Mouse (Mus musculus) lung, embryonic 15.5 days (tissue): Measurements from ENCODE around the gene Sema4f. TPM values are rescaled to one million over a fixed set of nuclear protein-coding genes. Genes with fewer than 3 reads are reported as not detected.

ENCODE experiments used
- ATAC-seq: fragments of 200-750 bp; cut with Nextera tagmentation; 2 replicates; pipeline ENCODE4 v1.8.0; 2017; ENCODE audit warnings: moderate number of reproducible peaks, borderline replicate concordance; ENCODE audit not compliant: low FRiP score, low TSS enrichment; ENCODE audit errors: extremely low read depth
- H3K27ac ChIP-seq: fragments of 300-500 bp; sonication (generic); 2 replicates; pipeline ENCODE4 v1.5.1; 2015; ENCODE audit warnings: moderate library complexity, mild to moderate bottlenecking, inconsistent platforms
- H3K27me3 ChIP-seq: fragments of 300-500 bp; sonication (generic); 2 replicates; pipeline ENCODE4 v1.6.1; 2015; ENCODE audit warnings: inconsistent platforms
- H3K36me3 ChIP-seq: fragments of 300-500 bp; sonication (generic); 2 replicates; pipeline ENCODE4 v1.6.1; 2015; ENCODE audit warnings: inconsistent platforms
- H3K4me1 ChIP-seq: fragments of 300-500 bp; sonication (generic); 2 replicates; pipeline ENCODE4 v1.6.1; 2015; ENCODE audit warnings: inconsistent platforms
- H3K4me2 ChIP-seq: fragments of 300-500 bp; sonication (generic); 2 replicates; pipeline ENCODE4 v1.6.1; 2015; ENCODE audit warnings: inconsistent platforms, mild to moderate bottlenecking, moderate library complexity
- H3K4me3 ChIP-seq: fragments of 300-500 bp; sonication (generic); 2 replicates; pipeline ENCODE4 v1.5.1; 2015; ENCODE audit warnings: mild to moderate bottlenecking, inconsistent platforms
- H3K9ac ChIP-seq: fragments of 300-500 bp; sonication (generic); 2 replicates; pipeline ENCODE4 v1.6.1; 2015; ENCODE audit warnings: inconsistent platforms
- H3K9me3 ChIP-seq: fragments of 300-500 bp; sonication (generic); 2 replicates; pipeline ENCODE4 v1.6.1; 2016; ENCODE audit warnings: inconsistent platforms
- WGBS: fragments of 180-500 bp; shearing (Covaris S2); methylation state at CpG from one replicate; pipeline ENCODE4 v1.1.7; 2015; 5-methylcytosine and 5-hydroxymethylcytosine counted together
- polyA plus RNA-seq: library from polyadenylated mRNA; unstranded; fragments of >200 nt; fragmentation: Nextera tagmentation; extraction: Ambion mirVana; gene quantifications from 2 replicates; pipeline ENCODE4 v1.2.1, GENCODE M21; 2015

Gene Sema4f
- polyA plus RNA-seq, 1 experiment from 2014 or later: 14.0 TPM

DNA sequence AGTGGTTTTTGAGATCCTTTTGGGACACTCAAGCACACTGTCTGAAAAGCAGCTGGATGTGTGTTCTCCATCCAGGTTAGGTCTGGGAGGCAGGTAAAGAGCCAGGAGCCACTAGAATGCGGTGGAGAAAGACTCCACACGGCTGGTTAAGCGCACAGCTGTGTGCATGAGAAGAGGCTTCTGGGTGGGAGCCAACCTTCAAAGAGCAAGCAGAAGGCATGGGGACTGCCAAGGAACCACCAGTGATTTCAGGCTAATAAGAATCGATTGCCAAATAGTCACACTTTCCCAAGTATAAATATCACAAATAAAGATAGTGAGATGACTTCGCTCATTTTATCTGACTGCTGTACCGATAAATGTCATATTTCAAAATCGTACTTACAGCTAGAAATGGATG is 13.0 kb downstream of the Sema4f start:
- WGBS: 63% methylated on average over 7 of the region's 7 CpGs
- Histone ChIP-seq H3K9me3 (no peaks in the 10 kb centered on the region), H3K4me2 (no peak overlapping the region), H3K27ac (no peak overlapping the region), H3K4me1 (no peaks in the 10 kb centered on the region), H3K4me3 (no peak overlapping the region), H3K9ac (no peak overlapping the region), H3K27me3 (no peaks in the 10 kb centered on the region), H3K36me3 (no peaks in the 10 kb centered on the region)
- no peak for ATAC-seq

GRCm38 (mm10) chr6:82926106-82926505 is 13.5 kb downstream of the Sema4f start:
- no peak overlapping the region for H3K4me2 ChIP-seq
- no peak overlapping the region for H3K27ac ChIP-seq
- no peak overlapping the region for H3K9ac ChIP-seq
- H3K4me1 ChIP-seq: no peaks in the 10 kb centered on the region
- no peaks in the 10 kb centered on the region for H3K27me3 ChIP-seq
- H3K9me3 ChIP-seq: no peaks in the 10 kb centered on the region
- 67% methylated on average over 10 of the region's 10 CpGs for WGBS
- H3K36me3 ChIP-seq: no peaks in the 10 kb centered on the region
- no peak; the same call in 1 of the 2 replicates for ATAC-seq
- H3K4me3 ChIP-seq: no peak overlapping the region

DNA sequence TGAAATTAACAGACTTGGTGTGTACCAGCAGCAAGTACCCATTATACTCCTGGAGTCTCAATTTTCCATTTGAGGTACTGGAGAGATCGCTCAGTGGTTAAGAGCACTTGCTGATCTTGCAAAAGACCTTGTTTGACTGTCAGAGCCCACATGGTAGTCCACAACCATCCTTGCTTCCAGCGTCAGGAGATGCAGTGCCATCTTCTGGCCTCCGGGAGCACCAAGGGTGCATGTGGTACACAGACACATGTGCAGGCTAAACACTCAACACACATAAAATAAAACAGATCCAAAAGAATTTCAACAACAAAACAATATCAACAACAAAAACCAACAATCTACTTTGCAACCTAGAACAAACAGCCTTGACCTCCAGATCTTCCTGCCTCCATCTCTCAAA is 14.6 kb downstream of the Sema4f start:
- Histone ChIP-seq H3K4me1 (no peaks in the 10 kb centered on the region), H3K27ac (no peak overlapping the region), H3K9me3 (no peaks in the 10 kb centered on the region), H3K9ac (no peak overlapping the region), H3K27me3 (no peaks in the 10 kb centered on the region), H3K4me3 (no peak overlapping the region), H3K36me3 (no peaks in the 10 kb centered on the region), H3K4me2 (no peak overlapping the region)
- WGBS: 51% methylated on average over 3 of the region's 3 CpGs
- no peak for ATAC-seq

GRCm38 (mm10) chr6:82921426-82922224 is 17.9 kb downstream of the Sema4f start:
- no peak overlapping the region for H3K27ac ChIP-seq
- H3K4me1 ChIP-seq: no peaks in the 10 kb centered on the region
- H3K4me3 ChIP-seq: no peak overlapping the region
- H3K36me3 ChIP-seq: no peaks in the 10 kb centered on the region
- H3K4me2 ChIP-seq: no peak overlapping the region
- ATAC-seq: no peak
- no peaks in the 10 kb centered on the region for H3K9me3 ChIP-seq
- H3K9ac ChIP-seq: no peak overlapping the region
- no peaks in the 10 kb centered on the region for H3K27me3 ChIP-seq
- 62% methylated on average over 9 of the region's 9 CpGs for WGBS

DNA sequence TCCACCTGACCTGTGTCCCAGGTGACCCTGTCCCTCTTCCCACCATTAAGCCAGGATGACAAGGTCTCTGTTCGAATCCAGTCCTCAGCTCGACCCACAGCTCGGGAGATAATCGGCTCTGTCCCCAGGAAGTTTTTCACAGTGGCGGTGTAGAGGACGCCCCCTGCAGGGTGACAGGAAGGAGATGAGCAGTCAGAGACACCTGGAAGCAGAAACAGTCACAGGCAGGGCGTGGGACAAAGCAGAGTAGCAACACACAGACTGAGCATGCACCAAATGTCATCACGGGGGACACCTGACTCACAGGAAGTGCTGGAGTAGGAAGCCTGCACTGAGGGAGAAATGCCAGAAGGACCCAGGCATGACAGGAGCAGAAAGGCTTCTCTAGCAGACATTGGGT is 20.0 kb downstream of the Sema4f start:
- Histone ChIP-seq H3K9ac (no peak overlapping the region), H3K27me3 (no peaks in the 10 kb centered on the region), H3K9me3 (no peaks in the 10 kb centered on the region), H3K27ac (no peak overlapping the region), H3K4me3 (no peak overlapping the region), H3K36me3 (no peaks in the 10 kb centered on the region), H3K4me1 (no peaks in the 10 kb centered on the region), H3K4me2 (no peak overlapping the region)
- no peak for ATAC-seq
- 55% methylated on average over 8 of the region's 8 CpGs for WGBS

- no peaks in the 10 kb centered on the region for H3K4me1 ChIP-seq
- H3K9ac ChIP-seq: no peak overlapping the region
- no peaks in the 10 kb centered on the region for H3K9me3 ChIP-seq
- no peak overlapping the region for H3K27ac ChIP-seq
- no peak overlapping the region for H3K4me3 ChIP-seq
- WGBS: 68% methylated on average over 14 of the region's 14 CpGs
- H3K36me3 ChIP-seq: no peaks in the 10 kb centered on the region
- no peaks in the 10 kb centered on the region for H3K27me3 ChIP-seq
- no peak for ATAC-seq
- H3K4me2 ChIP-seq: no peak overlapping the region
Measured at GRCm38 (mm10) chr6:82918371-82918770, 21.2 kb downstream of the Sema4f start.

DNA sequence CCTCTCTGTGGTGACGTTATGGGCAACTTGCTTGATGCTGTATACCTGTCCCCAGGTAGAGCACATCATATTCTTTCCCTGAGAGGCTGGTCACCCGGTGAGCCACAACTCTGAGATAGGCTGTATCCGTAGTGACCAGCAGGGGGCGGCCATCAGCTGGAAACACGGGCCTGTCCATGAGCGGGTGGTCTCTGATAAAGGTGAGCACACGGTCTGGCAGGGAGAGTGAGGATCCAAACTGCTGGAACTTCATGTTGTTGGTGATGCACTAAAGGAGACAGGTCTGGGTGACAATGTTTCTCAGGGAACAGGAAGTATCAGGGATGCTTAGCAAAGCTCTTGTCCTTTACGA is 21.8 kb downstream of the Sema4f start:
- ATAC-seq: no peak
- H3K27ac ChIP-seq: no peak overlapping the region
- H3K4me3 ChIP-seq: no peak overlapping the region
- no peaks in the 10 kb centered on the region for H3K4me1 ChIP-seq
- H3K9me3 ChIP-seq: no peaks in the 10 kb centered on the region
- H3K9ac ChIP-seq: no peak overlapping the region
- WGBS: 15% methylated on average over 8 of the region's 8 CpGs
- H3K36me3 ChIP-seq: no peaks in the 10 kb centered on the region
- no peak overlapping the region for H3K4me2 ChIP-seq
- no peaks in the 10 kb centered on the region for H3K27me3 ChIP-seq

DNA sequence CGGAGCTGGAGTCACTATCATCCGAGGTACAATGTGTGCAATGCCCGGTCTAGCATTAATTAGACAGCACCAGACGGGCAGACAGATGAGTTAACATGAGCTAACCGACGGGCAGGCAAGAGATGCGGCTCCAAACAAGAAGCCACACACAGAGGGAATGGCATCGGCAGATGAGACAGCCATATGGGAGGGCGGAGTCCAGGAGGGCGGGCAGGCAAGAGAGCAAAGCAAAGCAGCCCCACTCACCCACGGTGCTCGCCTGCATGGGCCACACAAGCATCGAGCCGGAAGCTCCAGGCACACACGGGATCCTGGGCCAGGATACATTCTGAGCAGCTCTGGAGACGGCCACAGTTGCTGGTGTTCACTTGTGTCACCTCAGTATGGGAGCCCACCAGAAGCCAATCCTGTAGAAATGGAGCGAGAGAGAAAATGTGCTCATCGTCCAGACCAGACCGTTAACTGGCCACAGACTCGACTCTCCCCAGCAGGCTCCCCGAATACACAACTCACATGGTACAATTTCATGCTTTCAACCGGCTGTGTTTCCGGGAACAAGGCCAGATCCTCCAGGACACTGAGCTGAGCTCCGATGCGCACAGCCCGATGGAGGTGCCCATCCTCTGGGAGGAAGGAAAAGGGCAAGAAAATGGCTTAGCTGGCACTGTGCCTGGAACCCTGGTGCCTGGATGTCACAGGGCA is 22.3 kb downstream of the Sema4f start:
- Histone ChIP-seq H3K9me3 (no peaks in the 10 kb centered on the region), H3K36me3 (no peaks in the 10 kb centered on the region), H3K9ac (no peak overlapping the region), H3K4me1 (no peaks in the 10 kb centered on the region), H3K27ac (no peak overlapping the region), H3K4me3 (no peak overlapping the region), H3K27me3 (no peaks in the 10 kb centered on the region), H3K4me2 (no peak overlapping the region)
- ATAC-seq: no peak
- WGBS: 65% methylated on average over 26 of the region's 26 CpGs

GRCm38 (mm10) chr6:82916459-82916858 is 23.1 kb downstream of the Sema4f start:
- Histone ChIP-seq H3K27ac (no peak overlapping the region), H3K4me2 (no peak overlapping the region), H3K27me3 (no peaks in the 10 kb centered on the region), H3K4me3 (no peak overlapping the region), H3K9ac (no peak overlapping the region), H3K4me1 (no peaks in the 10 kb centered on the region), H3K9me3 (no peaks in the 10 kb centered on the region), H3K36me3 (no peaks in the 10 kb centered on the region)
- ATAC-seq: no peak
- WGBS: 79% methylated on average over 4 of the region's 4 CpGs

DNA sequence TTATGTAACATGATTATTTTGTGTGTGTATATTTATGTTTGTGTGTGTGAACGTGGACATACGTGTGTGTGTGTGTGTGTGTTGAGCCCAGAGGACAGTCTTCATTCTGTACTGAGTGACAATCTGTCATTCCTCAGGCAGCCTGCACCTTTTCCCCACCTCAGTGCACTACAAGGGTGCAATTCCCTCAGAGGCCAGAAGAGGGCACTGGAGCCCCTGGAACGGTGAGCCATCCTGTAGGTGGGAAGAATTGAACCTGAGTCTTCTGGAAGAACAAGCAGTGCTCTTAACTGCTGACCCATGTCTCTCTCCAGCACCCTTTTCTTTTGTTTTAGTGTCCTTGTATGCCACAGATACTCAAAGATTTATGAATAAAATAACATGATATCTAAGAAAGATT is 23.7 kb downstream of the Sema4f start:
- H3K4me1 ChIP-seq: no peaks in the 10 kb centered on the region
- no peak overlapping the region for H3K9ac ChIP-seq
- no peak overlapping the region for H3K4me2 ChIP-seq
- H3K27me3 ChIP-seq: no peaks in the 10 kb centered on the region
- no peaks in the 10 kb centered on the region for H3K36me3 ChIP-seq
- H3K4me3 ChIP-seq: no peak overlapping the region
- WGBS: 16% methylated on average over 3 of the region's 3 CpGs
- H3K9me3 ChIP-seq: no peaks in the 10 kb centered on the region
- no peak overlapping the region for H3K27ac ChIP-seq
- no peak for ATAC-seq

GRCm38 (mm10) chr6:82913336-82914247 is 26.0 kb downstream of the Sema4f start:
- 71% methylated on average over 28 of the region's 28 CpGs for WGBS
- no peaks in the 10 kb centered on the region for H3K36me3 ChIP-seq
- no peak for ATAC-seq
- no peak overlapping the region for H3K9ac ChIP-seq
- no peaks in the 10 kb centered on the region for H3K4me1 ChIP-seq
- no peak overlapping the region for H3K27ac ChIP-seq
- no peak overlapping the region for H3K4me3 ChIP-seq
- no peaks in the 10 kb centered on the region for H3K27me3 ChIP-seq
- no peak overlapping the region for H3K4me2 ChIP-seq
- no peaks in the 10 kb centered on the region for H3K9me3 ChIP-seq

- no peak overlapping the region for H3K4me3 ChIP-seq
- no peaks in the 10 kb centered on the region for H3K4me1 ChIP-seq
- ATAC-seq: no peak
- H3K9me3 ChIP-seq: no peaks in the 10 kb centered on the region
- no peaks in the 10 kb centered on the region for H3K27me3 ChIP-seq
- H3K4me2 ChIP-seq: no peak overlapping the region
- H3K27ac ChIP-seq: no peak overlapping the region
- no peaks in the 10 kb centered on the region for H3K36me3 ChIP-seq
- no peak overlapping the region for H3K9ac ChIP-seq
- WGBS: 84% methylated on average over 5 of the region's 5 CpGs
Measured at GRCm38 (mm10) chr6:82911303-82911702, 28.3 kb downstream of the Sema4f start.
